Mouse (Mus musculus) myocyte (in vitro differentiated cells): ENCODE data around the gene Dpm2. TPM values are rescaled to one million over a fixed set of nuclear protein-coding genes. Genes with fewer than 3 reads are reported as not detected.

Experiments
- H3K27me3 ChIP-seq: one replicate; pipeline ENCODE4 v1.6.1; 2011; ENCODE audit not compliant: control insufficient read depth, insufficient read depth, insufficient read length
- H3K36me3 ChIP-seq: one replicate; pipeline ENCODE4 v1.6.1; 2011; ENCODE audit not compliant: control insufficient read depth, insufficient read depth
- H3K4me2 ChIP-seq: one replicate; pipeline ENCODE4 v1.6.1; 2011; ENCODE audit warnings: low read depth, control low read depth
- H3K4me3 ChIP-seq: one replicate; pipeline ENCODE4 v1.5.1; 2011; ENCODE audit warnings: mild to moderate bottlenecking, control low read depth, moderate library complexity
- H3K79me2 ChIP-seq: one replicate; pipeline ENCODE4 v1.6.1; 2011; ENCODE audit not compliant: control insufficient read depth, insufficient read depth
- H3ac ChIP-seq: one replicate; pipeline ENCODE4 v1.6.1; 2011; ENCODE audit not compliant: control insufficient read depth, insufficient read length
- CEBPB ChIP-seq: IDR thresholded peaks from 2 replicates; pipeline ENCODE4 v1.6.1; 2011; ENCODE audit warnings: mild to moderate bottlenecking, moderate library complexity; ENCODE audit not compliant: poor library complexity, insufficient read depth, severe bottlenecking
- E2F4 ChIP-seq: IDR thresholded peaks from one replicate; pipeline ENCODE4 v1.6.1; 2011; ENCODE audit warnings: mild to moderate bottlenecking, control low read depth, moderate library complexity; ENCODE audit not compliant: insufficient read depth
- MAX ChIP-seq: IDR thresholded peaks from one replicate; pipeline ENCODE4 v1.6.1; 2011; ENCODE audit warnings: low read depth, mild to moderate bottlenecking, control low read depth
- MYOD1 ChIP-seq, 3 experiments: IDR thresholded peaks; one replicate each; pipeline ENCODE4 v1.6.1; 2011; ENCODE audit warnings: control low read depth in 2 of 3, low read depth in 2 of 3, mild to moderate bottlenecking in 2 of 3, moderate library complexity in 1 of 3; ENCODE audit not compliant: insufficient read length in 2 of 3, control insufficient read depth in 1 of 3
- MYOG ChIP-seq, 3 experiments: IDR thresholded peaks; one replicate each; pipeline ENCODE4 v1.6.1; 2011; ENCODE audit warnings: control low read depth in 2 of 3, low read depth in 2 of 3, mild to moderate bottlenecking in 2 of 3; ENCODE audit not compliant: insufficient read length in 2 of 3, control insufficient read depth in 1 of 3, insufficient read depth in 1 of 3
- POLR2A ChIP-seq: IDR thresholded peaks from one replicate; pipeline ENCODE4 v1.6.1; 2011; ENCODE audit warnings: low read depth, mild to moderate bottlenecking, control low read depth, moderate library complexity; ENCODE audit not compliant: insufficient read length
- POLR2AphosphoS2 ChIP-seq: IDR thresholded peaks from one replicate; pipeline ENCODE4 v1.6.1; 2011; ENCODE audit warnings: low read depth, control low read depth; ENCODE audit not compliant: insufficient read length
- REST ChIP-seq: IDR thresholded peaks from one replicate; pipeline ENCODE4 v1.6.1; 2011; ENCODE audit warnings: mild to moderate bottlenecking, control low read depth, moderate library complexity; ENCODE audit not compliant: insufficient read depth, insufficient read length
- SRF ChIP-seq: IDR thresholded peaks from one replicate; pipeline ENCODE4 v1.6.1; 2011; ENCODE audit warnings: low read depth; ENCODE audit not compliant: control insufficient read depth, insufficient read length
- TCF12 ChIP-seq: IDR thresholded peaks from one replicate; pipeline ENCODE4 v1.6.1; 2011; ENCODE audit warnings: mild to moderate bottlenecking, control low read depth; ENCODE audit not compliant: poor library complexity, insufficient read depth, severe bottlenecking
- TCF3 ChIP-seq: IDR thresholded peaks from one replicate; pipeline ENCODE4 v1.6.1; 2011; ENCODE audit warnings: low read depth, control low read depth; ENCODE audit not compliant: insufficient read length
- USF1 ChIP-seq: IDR thresholded peaks from one replicate; pipeline ENCODE4 v1.6.1; 2011; ENCODE audit warnings: low read depth, mild to moderate bottlenecking, control low read depth, moderate library complexity
- polyA plus RNA-seq: library from polyadenylated mRNA; unstranded; fragments of >200 nt; fragmentation: generic; extraction: Trizol; gene quantifications from one replicate; pipeline ENCODE4 v1.2.1, GENCODE M21; 2012; ENCODE audit warnings: missing spikeins

Dpm2 gene
- polyA plus RNA-seq, 1 experiment = 47.5 TPM

GRCm38 (mm10) chr2:32597699-32598098, 27.0 kb downstream of the Dpm2 start:
- Histone ChIP-seq H3K4me3 (no peak overlapping the region), H3K4me2 (peak overlapping the region; percentile 50), H3K36me3 (peaks cover 22% of the 10 kb centered on the region), H3K79me2 (peaks cover 5% of the 10 kb centered on the region), H3ac (no peak overlapping the region), H3K27me3 (no peaks in the 10 kb centered on the region)
- TF ChIP-seq MYOD1 (IDR thresholded peaks at IDR 0.05; ENCODE audit: control insufficient read depth in 1 of 3, insufficient read length in 2 of 3, low read depth in 2 of 3) (peak in 1 of 3 experiments; percentile 7), POLR2A (no peak), E2F4 (no peak), SRF (no peak), CEBPB (no peak), MAX (no peak), POLR2AphosphoS2 (peak; percentile 34), REST (no peak), USF1 (no peak), MYOG (IDR thresholded peaks at IDR 0.05; ENCODE audit: control insufficient read depth in 1 of 3, insufficient read depth in 1 of 3, insufficient read length in 2 of 3, low read depth in 2 of 3) (no peak), TCF3 (no peak), TCF12 (no peak)

DNA sequence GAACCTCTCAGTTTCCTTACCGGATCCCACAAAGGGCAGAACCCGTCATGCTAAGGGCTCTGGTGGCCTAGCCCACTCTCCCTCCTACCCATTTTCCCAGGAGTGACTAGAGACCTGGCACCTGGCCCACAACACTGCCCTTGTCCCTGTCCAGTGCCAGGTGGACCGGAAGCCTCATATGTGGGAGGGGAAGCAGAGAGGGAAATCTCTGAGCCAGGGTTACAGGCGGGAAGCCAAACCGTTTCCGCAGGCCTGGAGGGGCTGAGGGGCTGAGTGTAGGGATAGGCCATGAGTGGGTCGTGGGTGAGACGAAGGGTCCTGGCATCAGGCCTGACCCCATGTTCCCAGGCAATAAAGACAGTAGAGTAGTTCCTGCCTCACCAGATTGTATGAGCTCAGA, 27.8 kb downstream of the Dpm2 start:
- peak overlapping the region; percentile 39 for H3K4me2 ChIP-seq
- H3K36me3 ChIP-seq = peaks cover 18% of the 10 kb centered on the region
- no peaks in the 10 kb centered on the region for H3K27me3 ChIP-seq
- no peak overlapping the region for H3ac ChIP-seq
- H3K4me3 ChIP-seq = no peak overlapping the region
- no peaks in the 10 kb centered on the region for H3K79me2 ChIP-seq
- no peak for TF ChIP-seq CEBPB
- TF ChIP-seq SRF = no peak
- TF ChIP-seq TCF3 = no peak
- TF ChIP-seq TCF12 = no peak
- no peak for TF ChIP-seq MYOG (IDR thresholded peaks at IDR 0.05; ENCODE audit: control insufficient read depth in 1 of 3, insufficient read depth in 1 of 3, insufficient read length in 2 of 3, low read depth in 2 of 3)
- no peak for TF ChIP-seq MYOD1 (IDR thresholded peaks at IDR 0.05; ENCODE audit: control insufficient read depth in 1 of 3, insufficient read length in 2 of 3, low read depth in 2 of 3)
- no peak for TF ChIP-seq POLR2A
- TF ChIP-seq USF1 = no peak
- TF ChIP-seq MAX = no peak
- TF ChIP-seq E2F4 = no peak
- TF ChIP-seq POLR2AphosphoS2 = no peak
- no peak for TF ChIP-seq REST

DNA sequence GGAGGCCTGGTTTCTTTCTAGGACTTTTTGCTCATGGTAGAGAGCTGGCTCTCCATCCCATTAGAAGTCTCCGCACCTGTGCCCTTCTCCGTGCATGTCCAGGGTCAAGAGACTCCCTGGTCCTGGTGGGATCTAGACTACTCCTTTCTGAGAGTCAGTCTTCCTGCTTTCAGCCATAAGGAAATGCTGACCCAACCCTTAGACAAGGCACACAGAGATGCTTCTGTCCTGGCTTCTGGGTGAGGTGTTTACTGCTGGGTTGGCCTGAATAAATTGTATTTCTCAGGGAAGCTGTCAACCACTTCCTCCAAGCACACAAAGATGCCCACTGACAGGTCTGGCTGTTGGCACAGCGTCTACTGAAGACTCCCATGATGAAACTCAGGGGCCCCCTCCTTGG, 28.8 kb downstream of the Dpm2 start, which contains the start of gene St6galnac6:
Gene St6galnac6 (plus strand): TSS at position 301 of the 400 bp plus-strand sequence.
- no peak for TF ChIP-seq MYOD1 (IDR thresholded peaks at IDR 0.05; ENCODE audit: control insufficient read depth in 1 of 3, insufficient read length in 2 of 3, low read depth in 2 of 3)
- no peak for TF ChIP-seq MYOG (IDR thresholded peaks at IDR 0.05; ENCODE audit: control insufficient read depth in 1 of 3, insufficient read depth in 1 of 3, insufficient read length in 2 of 3, low read depth in 2 of 3)
- no peak for TF ChIP-seq CEBPB
- TF ChIP-seq POLR2A = no peak
- TF ChIP-seq USF1 = no peak
- TF ChIP-seq POLR2AphosphoS2 = no peak
- TF ChIP-seq REST = no peak
- TF ChIP-seq E2F4 = no peak
- TF ChIP-seq MAX = no peak
- TF ChIP-seq TCF12 = no peak
- no peak for TF ChIP-seq SRF
- TF ChIP-seq TCF3 = no peak
- H3K4me3 ChIP-seq = no peak within 1 kb of the TSS
- H3ac ChIP-seq = no peak within 1 kb of the TSS
- no peaks in the 10 kb centered on the region for H3K27me3 ChIP-seq
- peak within 1 kb of the TSS; percentile 39 for H3K4me2 ChIP-seq
- no peaks in the 10 kb centered on the region for H3K79me2 ChIP-seq
- peaks cover 16% of the 10 kb centered on the region for H3K36me3 ChIP-seq

DNA sequence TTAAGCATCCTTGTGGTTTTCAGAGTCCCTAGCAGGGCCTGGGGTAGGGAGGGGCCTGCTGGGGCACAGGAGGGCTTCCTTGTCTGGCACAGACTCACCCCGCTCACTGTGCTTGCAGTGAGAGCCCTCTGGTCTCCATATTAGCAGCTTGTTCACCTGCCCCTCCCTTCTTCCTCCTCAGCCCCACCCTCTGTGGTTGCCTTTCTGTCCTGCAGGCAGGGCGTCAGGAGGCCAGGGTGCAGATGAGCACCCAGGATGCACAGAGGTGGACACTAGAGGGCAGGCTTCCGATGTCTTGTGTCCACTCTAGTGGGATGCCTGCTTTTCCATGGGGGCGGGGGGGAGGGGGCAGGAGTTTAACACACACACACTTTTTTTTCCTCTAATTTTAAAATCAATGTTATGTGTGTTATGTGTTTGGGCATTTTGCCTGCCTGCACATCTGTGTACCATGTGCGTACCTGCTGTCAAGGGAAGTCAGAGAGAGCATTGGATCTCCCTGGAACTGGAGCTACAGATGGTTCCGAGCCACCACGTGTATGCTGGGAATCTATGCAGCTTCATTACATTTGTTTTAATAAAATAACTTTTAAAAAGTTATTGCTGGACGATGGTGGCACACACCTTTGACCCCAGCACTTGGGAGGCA, 30.9 kb downstream of the Dpm2 start:
- peak overlapping the region; percentile 33 for H3K4me2 ChIP-seq
- H3K36me3 ChIP-seq = peaks cover 4% of the 10 kb centered on the region
- H3K27me3 ChIP-seq = no peaks in the 10 kb centered on the region
- TF ChIP-seq POLR2AphosphoS2 = peak; percentile 79
- no peak for TF ChIP-seq CEBPB
- peak; percentile 6 for TF ChIP-seq POLR2A
- no peak for TF ChIP-seq REST
- TF ChIP-seq MAX = no peak
- TF ChIP-seq MYOG (IDR thresholded peaks at IDR 0.05; ENCODE audit: control insufficient read depth in 1 of 3, insufficient read depth in 1 of 3, insufficient read length in 2 of 3, low read depth in 2 of 3) = peak in 1 of 3 experiments; percentile 13
- no peak for TF ChIP-seq USF1
- no peak overlapping the region for H3ac ChIP-seq
- H3K79me2 ChIP-seq = no peaks in the 10 kb centered on the region
- H3K4me3 ChIP-seq = no peak overlapping the region

GRCm38 (mm10) chr2:32602600-32603054, 32.0 kb downstream of the Dpm2 start:
- peak overlapping the region; percentile 72 for H3K4me2 ChIP-seq
- no peak overlapping the region for H3K4me3 ChIP-seq
- H3ac ChIP-seq = no peak overlapping the region
- no peaks in the 10 kb centered on the region for H3K27me3 ChIP-seq
- H3K79me2 ChIP-seq = no peaks in the 10 kb centered on the region
- no peak for TF ChIP-seq SRF
- TF ChIP-seq REST = no peak
- no peak for TF ChIP-seq CEBPB
- TF ChIP-seq TCF3 = no peak
- peaks cover 4% of the 10 kb centered on the region for H3K36me3 ChIP-seq
